Mouse (Mus musculus) hindbrain, embryonic 11.5 days (tissue): ENCODE results near the gene Snx32. TPM values are rescaled to one million over a fixed set of nuclear protein-coding genes. Genes with fewer than 3 reads are reported as not detected.

Experiments used
- ATAC-seq: fragments of 200-750 bp; cut with Nextera tagmentation; 2 replicates; pipeline ENCODE4 v1.8.0; 2017; ENCODE audit warnings: mild to moderate bottlenecking, moderate TSS enrichment, moderate library complexity; ENCODE audit not compliant: low FRiP score
- DNase-seq: peaks from one replicate; pipeline ENCODE4 v3.0.0-alpha.2; 2015; ENCODE audit warnings: low spot score
- H3K27ac ChIP-seq: fragments of 300-500 bp; sonication (generic); 2 replicates; pipeline ENCODE4 v1.5.1; 2014; ENCODE audit warnings: mild to moderate bottlenecking, low read depth, low read length
- H3K27me3 ChIP-seq: fragments of 300-500 bp; sonication (generic); 2 replicates; pipeline ENCODE4 v1.6.1; 2014; ENCODE audit warnings: mild to moderate bottlenecking, low read length, moderate library complexity, mixed read lengths; ENCODE audit not compliant: control insufficient read depth, insufficient read depth
- H3K36me3 ChIP-seq: fragments of 300-500 bp; sonication (generic); 2 replicates; pipeline ENCODE4 v1.6.1; 2014; ENCODE audit warnings: mild to moderate bottlenecking, low read length, moderate library complexity, mixed read lengths; ENCODE audit not compliant: control insufficient read depth, insufficient read depth
- H3K4me1 ChIP-seq: fragments of 300-500 bp; sonication (generic); replicated peaks from 2 replicates; pipeline ENCODE4 v1.6.1; 2014; ENCODE audit warnings: low read length, mixed read lengths; ENCODE audit not compliant: control insufficient read depth, insufficient read depth
- H3K4me2 ChIP-seq: fragments of 300-500 bp; sonication (generic); replicated peaks from 2 replicates; pipeline ENCODE4 v1.6.1; 2014; ENCODE audit warnings: mild to moderate bottlenecking, low read depth, low read length
- H3K4me3 ChIP-seq: fragments of 300-500 bp; sonication (generic); 2 replicates; pipeline ENCODE4 v1.5.1; 2014; ENCODE audit warnings: low read depth, low read length
- H3K9ac ChIP-seq: fragments of 300-500 bp; sonication (generic); 2 replicates; pipeline ENCODE4 v1.6.1; 2014; ENCODE audit warnings: low read depth, low read length
- H3K9me3 ChIP-seq: fragments of 300-500 bp; sonication (generic); 2 replicates; pipeline ENCODE4 v1.6.1; 2016; ENCODE audit warnings: low read length; ENCODE audit not compliant: control insufficient read depth
- WGBS: fragments of 180-500 bp; shearing (Covaris S2); extraction: QIAGEN DNeasy Blood & Tissue Kit; methylation state at CpG from one replicate; pipeline ENCODE4 v1.1.7; 2014; 5-methylcytosine and 5-hydroxymethylcytosine counted together
- polyA plus RNA-seq: library from polyadenylated mRNA; unstranded; fragments of >200 nt; fragmentation: Nextera tagmentation; extraction: Ambion mirVana; gene quantifications from 2 replicates; pipeline ENCODE4 v1.2.1, GENCODE M21; 2014

Snx32 gene
- polyA plus RNA-seq, 1 experiment from 2014 or later, result 21.2 TPM

- Histone ChIP-seq H3K36me3 (0 out of 2 replicates have a peak, but pooled peaks cover 5% of the 10 kb centered on the region), H3K4me2 (no peak overlapping the region), H3K9me3 (no peaks in the 10 kb centered on the region), H3K9ac (no peak overlapping the region; the same call in 1 of the 2 replicates), H3K4me1 (peaks cover 6% of the 10 kb centered on the region), H3K27ac (no peak overlapping the region), H3K27me3 (no peaks in the 10 kb centered on the region), H3K4me3 (no peak overlapping the region; the same call in 1 of the 2 replicates)
- ATAC-seq, result no peak
- DNase-seq, result no peak
- 92% methylated on average over 4 of the region's 4 CpGs for WGBS
These were observed 23.6 kb downstream of the Snx32 start for GRCm38 (mm10) chr19:5486771-5487170.

GRCm38 (mm10) chr19:5486286-5486685 is 24.1 kb downstream of the Snx32 start:
- H3K4me3 ChIP-seq, result no peak overlapping the region

GRCm38 (mm10) chr19:5485821-5486220 is 24.5 kb downstream of the Snx32 start:
- Histone ChIP-seq H3K9ac (no peak overlapping the region), H3K27ac (no peak overlapping the region), H3K4me3 (no peak overlapping the region), H3K36me3 (0 out of 2 replicates have a peak, but pooled peaks cover 5% of the 10 kb centered on the region), H3K4me1 (peaks cover 6% of the 10 kb centered on the region; the same call in 1 of the 2 replicates), H3K9me3 (no peaks in the 10 kb centered on the region), H3K27me3 (no peaks in the 10 kb centered on the region), H3K4me2 (no peak overlapping the region)
- ATAC-seq (no peak), DNase-seq (no peak)
- 92% methylated on average over 7 of the region's 7 CpGs for WGBS

More at GRCm38 (mm10) chr19:5486286-5486685, 24.1 kb downstream of the Snx32 start:
- no peak overlapping the region for H3K9ac ChIP-seq
- no peak for DNase-seq
- 89% methylated on average over 8 of the region's 8 CpGs for WGBS
- ATAC-seq, result no peak
- no peak overlapping the region for H3K27ac ChIP-seq
- H3K36me3 ChIP-seq, result 0 out of 2 replicates have a peak, but pooled peaks cover 5% of the 10 kb centered on the region
- no peaks in the 10 kb centered on the region for H3K9me3 ChIP-seq
- peaks cover 6% of the 10 kb centered on the region; the same call in 1 of the 2 replicates for H3K4me1 ChIP-seq
- H3K4me2 ChIP-seq, result no peak overlapping the region
- no peaks in the 10 kb centered on the region for H3K27me3 ChIP-seq

GRCm38 (mm10) chr19:5485371-5485770 is 25.0 kb downstream of the Snx32 start:
- Histone ChIP-seq H3K9me3 (no peaks in the 10 kb centered on the region), H3K36me3 (0 out of 2 replicates have a peak, but pooled peaks cover 5% of the 10 kb centered on the region), H3K4me1 (peaks cover 6% of the 10 kb centered on the region; the same call in 1 of the 2 replicates), H3K27ac (no peak overlapping the region), H3K27me3 (no peaks in the 10 kb centered on the region), H3K4me3 (no peak overlapping the region), H3K9ac (no peak overlapping the region), H3K4me2 (no peak overlapping the region)
- WGBS, result 98% methylated on average over 8 of the region's 8 CpGs
- ATAC-seq, result no peak
- no peak for DNase-seq

GRCm38 (mm10) chr19:5484496-5484895 is 25.8 kb downstream of the Snx32 start:
- 0 out of 2 replicates have a peak, but pooled peaks cover 5% of the 10 kb centered on the region for H3K36me3 ChIP-seq

GRCm38 (mm10) chr19:5483386-5484359 is 26.7 kb downstream of the Snx32 start:
- no peak for ATAC-seq
- Histone ChIP-seq H3K27me3 (no peaks in the 10 kb centered on the region), H3K9ac (no peak overlapping the region), H3K36me3 (0 out of 2 replicates have a peak, but pooled peaks cover 5% of the 10 kb centered on the region), H3K9me3 (no peaks in the 10 kb centered on the region), H3K4me3 (no peak overlapping the region), H3K4me1 (peaks cover 6% of the 10 kb centered on the region; the same call in 1 of the 2 replicates), H3K27ac (no peak overlapping the region), H3K4me2 (no peak overlapping the region)
- 93% methylated on average over 19 of the region's 19 CpGs for WGBS
- DNase-seq, result no peak

More at GRCm38 (mm10) chr19:5484496-5484895, 25.8 kb downstream of the Snx32 start:
- DNase-seq (no peak), ATAC-seq (no peak)
- Histone ChIP-seq H3K4me3 (no peak overlapping the region), H3K4me1 (peaks cover 6% of the 10 kb centered on the region; the same call in 1 of the 2 replicates), H3K9me3 (no peaks in the 10 kb centered on the region), H3K4me2 (no peak overlapping the region), H3K27ac (no peak overlapping the region), H3K27me3 (no peaks in the 10 kb centered on the region), H3K9ac (no peak overlapping the region)
- WGBS, result 93% methylated on average over 5 of the region's 5 CpGs

GRCm38 (mm10) chr19:5481398-5481797 is 28.9 kb downstream of the Snx32 start:
- no peak overlapping the region for H3K9ac ChIP-seq
- no peaks in the 10 kb centered on the region for H3K27me3 ChIP-seq
- H3K4me3 ChIP-seq, result no peak overlapping the region
- H3K27ac ChIP-seq, result no peak overlapping the region
- ATAC-seq (no peak), DNase-seq (no peak)
- 86% methylated on average over 10 of the region's 10 CpGs for WGBS
- no peaks in the 10 kb centered on the region for H3K9me3 ChIP-seq
- no peak overlapping the region for H3K4me2 ChIP-seq
- H3K4me1 ChIP-seq, result no peaks in the 10 kb centered on the region
- H3K36me3 ChIP-seq, result 0 out of 2 replicates have a peak, but pooled peaks cover 5% of the 10 kb centered on the region

DNA sequence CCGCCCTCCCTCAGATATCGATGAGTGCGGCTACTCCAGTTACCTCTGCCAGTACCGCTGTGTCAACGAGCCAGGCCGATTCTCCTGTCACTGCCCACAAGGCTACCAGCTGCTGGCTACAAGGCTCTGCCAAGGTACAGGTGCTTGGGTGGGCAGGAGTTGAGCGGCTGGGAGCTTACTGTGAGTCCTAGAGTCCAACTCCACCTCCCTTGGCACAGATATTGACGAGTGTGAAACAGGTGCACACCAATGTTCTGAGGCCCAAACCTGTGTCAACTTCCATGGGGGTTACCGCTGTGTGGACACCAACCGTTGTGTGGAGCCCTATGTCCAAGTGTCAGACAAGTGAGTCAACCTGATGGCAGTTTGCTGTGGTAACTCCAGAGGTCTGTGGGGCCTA is 30.3 kb downstream of the Snx32 start:
- ATAC-seq (no peak), DNase-seq (no peak)
- Histone ChIP-seq H3K9me3 (no peaks in the 10 kb centered on the region), H3K36me3 (0 out of 2 replicates have a peak, but pooled peaks cover 5% of the 10 kb centered on the region), H3K4me1 (0 out of 2 replicates have a peak, but pooled peaks cover 3% of the 10 kb centered on the region), H3K9ac (no peak overlapping the region), H3K27me3 (no peaks in the 10 kb centered on the region), H3K4me2 (no peak overlapping the region), H3K27ac (no peak overlapping the region), H3K4me3 (no peak overlapping the region)
- 90% methylated on average over 10 of the region's 10 CpGs for WGBS
